Mouse (Mus musculus) liver, embryonic 16.5 days (tissue): ENCODE results near the gene Dcaf4. TPM values are rescaled to one million over a fixed set of nuclear protein-coding genes. Genes with fewer than 3 reads are reported as not detected.
A peak's percentile ranks its signal among the peaks of the same experiment; 100 is the strongest.

ENCODE experiments used
- ATAC-seq: fragments of 200-750 bp; cut with Nextera tagmentation; 2 replicates; pipeline ENCODE4 v1.8.0; 2017; ENCODE audit warnings: low read depth, mild to moderate bottlenecking, moderate number of reproducible peaks, moderate library complexity
- H3K27ac ChIP-seq: fragments of 300-500 bp; sonication (generic); 2 replicates; pipeline ENCODE4 v1.5.1; 2014; ENCODE audit warnings: mild to moderate bottlenecking, low read length
- H3K27me3 ChIP-seq: fragments of 300-500 bp; sonication (generic); 2 replicates; pipeline ENCODE4 v1.6.1; 2014; ENCODE audit warnings: low read depth, low read length, mixed read lengths; ENCODE audit not compliant: control insufficient read depth, insufficient read depth
- H3K36me3 ChIP-seq: fragments of 300-500 bp; sonication (generic); 2 replicates; pipeline ENCODE4 v1.6.1; 2014; ENCODE audit warnings: mild to moderate bottlenecking; ENCODE audit not compliant: control insufficient read depth, insufficient read depth
- H3K4me1 ChIP-seq: fragments of 300-500 bp; sonication (generic); 2 replicates; pipeline ENCODE4 v1.6.1; 2014; ENCODE audit warnings: low read depth, low read length, mixed read lengths; ENCODE audit not compliant: control insufficient read depth
- H3K4me2 ChIP-seq: fragments of 300-500 bp; sonication (generic); 2 replicates; pipeline ENCODE4 v1.6.1; 2014; ENCODE audit warnings: low read depth, low read length, mixed read lengths
- H3K4me3 ChIP-seq: fragments of 300-500 bp; sonication (generic); 2 replicates; pipeline ENCODE4 v1.5.1; 2014; ENCODE audit warnings: low read depth, mild to moderate bottlenecking, low read length
- H3K9ac ChIP-seq: fragments of 300-500 bp; sonication (generic); 2 replicates; pipeline ENCODE4 v1.6.1; 2014; ENCODE audit warnings: low read depth, low read length
- H3K9me3 ChIP-seq: fragments of 300-500 bp; sonication (generic); replicated peaks from 2 replicates; pipeline ENCODE4 v1.6.1; 2016; ENCODE audit warnings: low read length; ENCODE audit not compliant: control insufficient read depth
- WGBS: fragments of 180-500 bp; shearing (Covaris S2); extraction: QIAGEN DNeasy Blood & Tissue Kit; methylation state at CpG from one replicate; pipeline ENCODE4 v1.1.7; 2014; ENCODE audit not compliant: insufficient replicate concordance; 5-methylcytosine and 5-hydroxymethylcytosine counted together
- polyA plus RNA-seq: library from polyadenylated mRNA; unstranded; fragments of >200 nt; fragmentation: Nextera tagmentation; extraction: Ambion mirVana; gene quantifications from 2 replicates; pipeline ENCODE4 v1.2.1, GENCODE M21; 2015

The Dcaf4 gene
- polyA plus RNA-seq, 1 experiment from 2014 or later: 18.3 TPM

- no peaks in the 10 kb centered on the region for H3K9me3 ChIP-seq
- H3K4me3 ChIP-seq: no peak overlapping the region
- 93% methylated on average over 5 of the region's 5 CpGs for WGBS
- no peak overlapping the region for H3K4me2 ChIP-seq
- no peak for ATAC-seq
- 0 out of 2 replicates have a peak overlapping the region, but pooled peaks have one; percentile 97 for H3K27ac ChIP-seq
- H3K9ac ChIP-seq: no peak overlapping the region
- peaks cover 38% of the 10 kb centered on the region for H3K4me1 ChIP-seq
- no peaks in the 10 kb centered on the region for H3K27me3 ChIP-seq
- H3K36me3 ChIP-seq: peaks cover 22% of the 10 kb centered on the region
These were observed 57.2 kb downstream of the Dcaf4 start for GRCm38 (mm10) chr12:83577445-83577844.

DNA sequence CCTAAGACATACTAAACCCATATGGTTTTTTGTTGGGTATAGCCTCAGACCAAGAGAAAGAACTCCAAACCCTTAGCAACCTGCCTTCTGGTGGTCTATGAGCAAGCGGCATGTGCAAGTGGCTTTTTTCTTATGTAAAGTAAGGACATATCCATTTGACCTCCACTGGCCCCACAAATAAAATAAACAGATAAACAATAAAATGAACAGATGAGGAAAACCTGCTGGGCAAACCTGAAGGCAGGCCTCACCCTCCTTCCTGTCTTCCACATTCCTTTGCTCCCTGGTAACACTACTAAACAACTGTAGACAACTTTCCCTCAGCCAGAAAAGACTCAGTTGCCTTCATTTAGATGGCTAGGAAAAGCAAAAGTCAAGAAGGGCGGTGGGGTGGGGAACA lies 58.1 kb downstream of the Dcaf4 start:
- H3K9me3 ChIP-seq: no peaks in the 10 kb centered on the region
- 55% methylated on average over 2 of the region's 2 CpGs for WGBS
- no peaks in the 10 kb centered on the region for H3K27me3 ChIP-seq
- H3K4me3 ChIP-seq: no peak overlapping the region; the same call in 1 of the 2 replicates
- H3K9ac ChIP-seq: peak overlapping the region; percentile 60
- peak overlapping the region; percentile 97 for H3K27ac ChIP-seq
- H3K4me1 ChIP-seq: peaks cover 38% of the 10 kb centered on the region
- peak overlapping the region; percentile 59 for H3K4me2 ChIP-seq
- ATAC-seq: no peak
- H3K36me3 ChIP-seq: peaks cover 20% of the 10 kb centered on the region

- Histone ChIP-seq H3K36me3 (peaks cover 18% of the 10 kb centered on the region), H3K4me2 (peak overlapping the region; percentile 59), H3K4me1 (peaks cover 38% of the 10 kb centered on the region), H3K9ac (peak overlapping the region; percentile 60), H3K27ac (peak overlapping the region; percentile 97), H3K27me3 (no peaks in the 10 kb centered on the region), H3K9me3 (no peaks in the 10 kb centered on the region), H3K4me3 (peak overlapping the region; percentile 12)
- peak; percentile 98 for ATAC-seq
- 13% methylated on average over 3 of the region's 3 CpGs for WGBS
These were observed 58.8 kb downstream of the Dcaf4 start for GRCm38 (mm10) chr12:83578896-83579569.

DNA sequence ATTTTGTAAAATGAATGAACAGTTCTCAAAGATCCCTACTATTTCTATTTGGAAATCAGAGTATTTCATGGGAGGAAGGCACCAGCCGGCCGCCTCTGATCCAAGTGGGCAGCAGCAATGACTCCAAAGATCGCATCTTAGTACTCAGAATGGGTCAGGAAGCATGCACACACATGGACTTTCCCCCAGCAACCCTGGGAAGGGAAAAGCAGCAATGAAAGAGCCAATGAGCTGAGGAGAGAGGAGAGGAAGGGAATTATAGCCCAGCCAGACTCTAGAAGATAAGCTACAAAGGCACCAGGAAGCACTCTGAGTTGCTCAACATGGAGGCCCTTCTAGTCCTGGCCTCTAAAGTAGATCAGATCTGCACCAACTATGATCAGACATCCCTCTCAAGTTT lies 60.0 kb downstream of the Dcaf4 start:
- Histone ChIP-seq H3K4me1 (peaks cover 38% of the 10 kb centered on the region), H3K4me3 (no peak overlapping the region), H3K9me3 (no peaks in the 10 kb centered on the region), H3K4me2 (no peak overlapping the region), H3K9ac (peak overlapping the region; percentile 33; the same call in 1 of the 2 replicates), H3K36me3 (peaks cover 12% of the 10 kb centered on the region), H3K27me3 (no peaks in the 10 kb centered on the region), H3K27ac (peak overlapping the region; percentile 97)
- no peak for ATAC-seq
- WGBS: 81% methylated on average over 3 of the region's 3 CpGs

- H3K4me1 ChIP-seq: peaks cover 38% of the 10 kb centered on the region
- H3K27me3 ChIP-seq: no peaks in the 10 kb centered on the region
- no peaks in the 10 kb centered on the region for H3K9me3 ChIP-seq
- 0 out of 2 replicates have a peak overlapping the region, but pooled peaks have one; percentile 4 for H3K27ac ChIP-seq
- no peak overlapping the region for H3K4me2 ChIP-seq
- ATAC-seq: no peak
- WGBS: 72% methylated on average over 4 of the region's 4 CpGs
- H3K36me3 ChIP-seq: peaks cover 6% of the 10 kb centered on the region; the same call in 1 of the 2 replicates
- no peak overlapping the region for H3K4me3 ChIP-seq
- H3K9ac ChIP-seq: no peak overlapping the region
These were observed 61.8 kb downstream of the Dcaf4 start for GRCm38 (mm10) chr12:83582106-83582505.

DNA sequence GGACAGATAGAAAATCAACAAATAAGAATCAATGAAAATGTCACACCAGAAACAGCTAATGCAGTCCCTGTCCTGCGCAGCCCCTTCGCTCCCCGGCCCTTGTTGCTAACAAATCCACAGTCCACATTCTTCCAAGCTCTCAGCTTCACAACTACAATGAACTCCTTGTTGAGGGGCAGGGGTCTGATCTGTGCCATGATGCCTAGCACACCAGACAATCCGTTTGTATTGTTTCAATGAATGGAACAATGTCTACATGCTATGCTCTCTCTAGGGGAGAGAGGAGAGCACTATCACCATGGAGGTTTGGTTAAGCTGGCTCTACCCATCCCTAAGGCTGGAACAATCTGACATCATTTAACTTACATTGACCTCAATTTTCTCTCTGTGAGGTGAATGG lies 62.5 kb downstream of the Dcaf4 start:
- H3K9ac ChIP-seq: no peak overlapping the region
- H3K4me3 ChIP-seq: no peak overlapping the region
- peaks cover 2% of the 10 kb centered on the region for H3K36me3 ChIP-seq
- H3K27ac ChIP-seq: no peak overlapping the region
- ATAC-seq: no peak
- H3K9me3 ChIP-seq: no peaks in the 10 kb centered on the region
- no peak overlapping the region for H3K4me2 ChIP-seq
- no peaks in the 10 kb centered on the region for H3K27me3 ChIP-seq
- WGBS: 85% methylated on average over 4 of the region's 4 CpGs
- peaks cover 34% of the 10 kb centered on the region for H3K4me1 ChIP-seq

DNA sequence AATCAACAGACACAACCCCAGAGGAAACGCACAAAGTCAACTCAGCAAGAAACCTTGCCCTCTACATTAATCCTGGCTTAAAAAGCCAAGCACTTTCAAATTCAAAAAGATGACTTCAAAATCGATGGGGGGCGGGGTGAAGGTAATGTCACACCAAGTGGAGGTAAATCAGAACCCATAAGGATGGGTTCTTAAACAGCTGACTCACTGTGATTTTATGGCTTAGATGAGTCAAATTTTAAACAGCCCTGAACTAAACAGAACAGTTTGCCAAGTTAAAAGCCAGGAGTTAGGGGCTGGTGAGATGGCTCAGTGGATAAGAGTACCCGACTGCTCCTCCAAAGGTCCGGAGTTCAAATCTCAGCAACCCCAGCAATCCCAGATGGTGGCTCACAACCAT lies 66.4 kb downstream of the Dcaf4 start:
- H3K4me1 ChIP-seq: peaks cover 6% of the 10 kb centered on the region
- no peaks in the 10 kb centered on the region for H3K9me3 ChIP-seq
- H3K9ac ChIP-seq: no peak overlapping the region
- no peak overlapping the region for H3K4me2 ChIP-seq
- H3K27me3 ChIP-seq: no peaks in the 10 kb centered on the region
- no peak overlapping the region for H3K27ac ChIP-seq
- peaks cover 13% of the 10 kb centered on the region for H3K36me3 ChIP-seq
- H3K4me3 ChIP-seq: no peak overlapping the region
- 82% methylated on average over 5 of the region's 5 CpGs for whole genome bisulfite sequencing
- ATAC-seq: no peak

Other genes with a start within 250 kb of the Dcaf4 start
- gene Dpf3, start 32.8 kb upstream of the Dcaf4 start, polyA plus RNA-seq: 7.1 and 7.8 TPM in 2 replicates
- 9.4 and 9.9 TPM in 2 replicates for gene Zfyve1, start 76.8 kb downstream of the Dcaf4 start, polyA plus RNA-seq
- 82.1 and 83.0 TPM in 2 replicates for gene Rbm25, start 110.8 kb downstream of the Dcaf4 start, polyA plus RNA-seq
- 19.2 and 22.5 TPM in 2 replicates for gene Psen1, start 167.7 kb downstream of the Dcaf4 start, polyA plus RNA-seq
- 1.3 and 1.7 TPM in 2 replicates for gene Papln, start 243.2 kb downstream of the Dcaf4 start, polyA plus RNA-seq